Mouse (Mus musculus) brain, adult 2 months (tissue): ENCODE results near the gene Stn1.

ENCODE experiments used
- DNase-seq: peaks from one replicate; pipeline ENCODE4 v3.0.0; 2011; ENCODE audit warnings: low read depth, low spot score

Stn1 gene

GRCm38 (mm10) chr19:47545055-47545454 is 7.7 kb upstream of the Stn1 start:
- DNase-seq: no peak

- DNase-seq: peak; percentile 67
These were observed 5.1 kb upstream of the Stn1 start for GRCm38 (mm10) chr19:47542441-47542840.

- DNase-seq: no peak
These were observed 1.5 kb upstream of the Stn1 start for GRCm38 (mm10) chr19:47538801-47539200.

- DNase-seq: no peak
These were observed 572 bp upstream of the Stn1 start for GRCm38 (mm10) chr19:47537879-47538278.

GRCm38 (mm10) chr19:47536521-47537299 is 597 bp downstream of the Stn1 start:
- peak; percentile 99 for DNase-seq

GRCm38 (mm10) chr19:47534131-47534530 is 3.2 kb downstream of the Stn1 start:
- peak; percentile 53 for DNase-seq

GRCm38 (mm10) chr19:47532449-47532848 is 4.9 kb downstream of the Stn1 start:
- no peak for DNase-seq

- DNase-seq: no peak
These were observed 6.0 kb downstream of the Stn1 start for GRCm38 (mm10) chr19:47531309-47531708.

- peak; percentile 79 for DNase-seq
These were observed 10.9 kb downstream of the Stn1 start for GRCm38 (mm10) chr19:47526239-47526986.

- no peak for DNase-seq
These were observed 12.4 kb downstream of the Stn1 start for GRCm38 (mm10) chr19:47524905-47525304.

GRCm38 (mm10) chr19:47521403-47521802 is 15.9 kb downstream of the Stn1 start:
- no peak for DNase-seq

GRCm38 (mm10) chr19:47519163-47519893 is 18.0 kb downstream of the Stn1 start:
- no peak for DNase-seq

GRCm38 (mm10) chr19:47518475-47519162 is 18.7 kb downstream of the Stn1 start:
- DNase-seq: no peak

GRCm38 (mm10) chr19:47517570-47517969 is 19.7 kb downstream of the Stn1 start:
- no peak for DNase-seq

- DNase-seq: peak; percentile 66
These were observed 20.4 kb downstream of the Stn1 start for GRCm38 (mm10) chr19:47516879-47517278.

- DNase-seq: no peak
These were observed 22.2 kb downstream of the Stn1 start for GRCm38 (mm10) chr19:47515091-47515490.

GRCm38 (mm10) chr19:47513618-47513897 is 23.7 kb downstream of the Stn1 start:
- DNase-seq: no peak

- DNase-seq: no peak
These were observed 24.3 kb downstream of the Stn1 start for GRCm38 (mm10) chr19:47512794-47513617.

GRCm38 (mm10) chr19:47511958-47512357 is 25.3 kb downstream of the Stn1 start:
- DNase-seq: no peak

- DNase-seq: no peak
These were observed 26.0 kb downstream of the Stn1 start for GRCm38 (mm10) chr19:47511294-47511675.
